Mouse (Mus musculus): ENCODE measurements around the gene Supt20. TPM values are rescaled to one million over a fixed set of nuclear protein-coding genes. Genes with fewer than 3 reads are reported as not detected.

Gene Supt20
- polyA plus RNA-seq, 1 experiment from 2014 or later, result 126 TPM

DNA sequence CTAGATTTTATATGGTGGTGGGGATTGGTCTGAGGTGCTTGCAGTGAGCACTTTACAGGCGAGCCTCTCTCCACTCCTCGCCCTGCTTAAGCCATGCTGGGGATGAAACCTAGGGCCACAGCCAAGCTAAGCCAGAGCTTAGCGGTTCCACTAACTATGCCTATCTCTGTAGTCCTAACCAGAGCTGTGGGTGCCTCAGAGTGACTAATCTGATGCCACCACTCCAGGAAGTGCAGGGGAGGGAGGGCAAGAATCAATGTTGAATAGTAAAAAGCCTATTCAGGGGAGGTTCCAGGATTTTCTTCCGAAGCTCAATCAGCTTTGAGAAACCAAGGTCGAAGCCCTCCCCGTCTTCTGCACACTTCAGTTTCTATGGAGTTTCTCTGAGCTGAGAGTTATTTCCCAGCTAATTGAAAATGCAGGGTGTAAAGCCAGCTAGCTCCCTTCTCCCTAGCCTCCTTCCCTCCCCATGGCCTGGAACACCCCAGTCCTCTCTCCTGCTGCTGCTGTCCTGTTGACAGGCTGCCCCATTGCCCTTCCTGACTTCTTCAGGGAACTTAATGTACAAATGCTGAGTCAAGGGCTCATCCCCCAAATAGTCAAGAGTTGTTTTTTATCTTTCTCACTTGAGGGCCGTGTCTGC is 83.5 kb downstream of the Supt20 start:
- H3K36me3 ChIP-seq, result no peaks in the 10 kb centered on the region
- 72% methylated on average over 7 of the region's 7 CpGs for WGBS
- H3K4me3 ChIP-seq (replicated peaks), result no peak overlapping the region
- no peaks in the 10 kb centered on the region for H3K4me1 ChIP-seq (replicated peaks)
- H3K27ac ChIP-seq, result no peak overlapping the region
- no peak for ATAC-seq (ENCODE audit: insufficient number of reproducible peaks, insufficient read depth, low FRiP score, low TSS enrichment, low read depth)
- H3K9ac ChIP-seq (replicated peaks), result no peak overlapping the region
- H3K27me3 ChIP-seq, result no peaks in the 10 kb centered on the region; the same call in 1 of the 2 replicates
- no peak overlapping the region for H3K4me2 ChIP-seq
- H3K9me3 ChIP-seq, result peaks cover 5% of the 10 kb centered on the region; the same call in 1 of the 2 replicates

Other genes with a start within 250 kb of the Supt20 start
- gene Gm21958, start 21.5 kb downstream of the Supt20 start, polyA plus RNA-seq (2016; fragmentation: Nextera tagmentation; extraction: Ambion mirVana), result not detected in 2 replicates
- 158 and 163 TPM in 2 replicates for gene Exosc8, start 42.6 kb downstream of the Supt20 start, polyA plus RNA-seq (2016; fragmentation: Nextera tagmentation; extraction: Ambion mirVana)
- 45.0 and 48.1 TPM in 2 replicates for gene Alg5, start 42.7 kb downstream of the Supt20 start, polyA plus RNA-seq (2016; fragmentation: Nextera tagmentation; extraction: Ambion mirVana)
- 0.87 and 1.1 TPM in 2 replicates for gene Smad9, start 62.8 kb downstream of the Supt20 start, polyA plus RNA-seq (2016; fragmentation: Nextera tagmentation; extraction: Ambion mirVana)
- gene Rfxap, start 115.0 kb downstream of the Supt20 start, polyA plus RNA-seq (2016; fragmentation: Nextera tagmentation; extraction: Ambion mirVana), result 60.8 and 64.0 TPM in 2 replicates
- not detected in 2 replicates for gene Sertm1, start 223.1 kb downstream of the Supt20 start, polyA plus RNA-seq (2016; fragmentation: Nextera tagmentation; extraction: Ambion mirVana)